Comparison of ENCODE assay signal across 8 mouse cellular contexts in genomic region chr5:24443927-24444326, GRCm38 (mm10). TPM values are rescaled to one million over a fixed set of nuclear protein-coding genes. Genes with fewer than 3 reads are reported as not detected.
DNase-seq lines count a peak whose midpoint lies in the region; ATAC-seq and TF ChIP-seq lines count a peak whose summit lies in the region.

No protein-coding gene starts in this region.

- WGBS in embryonic facial prominence, embryonic 11.5 days: 82% methylated on average over 12 of the region's 12 CpGs
- WGBS in hindbrain, postnatal 0 days: 77% methylated on average over 12 of the region's 12 CpGs
- WGBS in neural tube, embryonic 12.5 days: 90% methylated on average over 12 of the region's 12 CpGs

- H3K27me3 ChIP-seq in embryonic facial prominence, embryonic 11.5 days (ENCODE audit: control insufficient read depth, insufficient read depth, low read length): no peaks in the 10 kb centered on the region
- H3K27me3 ChIP-seq in hindbrain, postnatal 0 days (ENCODE audit: insufficient read depth, low read length): no peaks in the 10 kb centered on the region
- H3K27me3 ChIP-seq in neural tube, embryonic 12.5 days (replicated peaks): no peaks in the 10 kb centered on the region

- H3K4me2 ChIP-seq in embryonic facial prominence, embryonic 11.5 days (ENCODE audit: low read depth, low read length): peak overlapping the region; percentile 92
- peak overlapping the region; percentile 95 for H3K4me2 ChIP-seq in hindbrain, postnatal 0 days (ENCODE audit: low read depth, low read length)
- H3K4me2 ChIP-seq in neural tube, embryonic 12.5 days (replicated peaks): peak overlapping the region; percentile 98

- TF ChIP-seq CTCF in layer of hippocampus, adult 2 months (conservative IDR thresholded peaks at IDR 0.05): no peak
- TF ChIP-seq CTCF in hindbrain, postnatal 0 days (IDR thresholded peaks at IDR 0.05; ENCODE audit: low read depth): no peak

- no peaks in the 10 kb centered on the region for H3K9me3 ChIP-seq in embryonic facial prominence, embryonic 11.5 days (replicated peaks; ENCODE audit: control insufficient read depth, low read length)
- no peaks in the 10 kb centered on the region for H3K9me3 ChIP-seq in hindbrain, postnatal 0 days (ENCODE audit: low read length)
- no peaks in the 10 kb centered on the region for H3K9me3 ChIP-seq in neural tube, embryonic 12.5 days

- H3K9ac ChIP-seq in embryonic facial prominence, embryonic 11.5 days (replicated peaks; ENCODE audit: low read length): peak overlapping the region; percentile 95
- peak overlapping the region; percentile 95; the same call in 1 of the 2 replicates for H3K9ac ChIP-seq in hindbrain, postnatal 0 days (replicated peaks; ENCODE audit: low read length)
- peak overlapping the region; percentile 95 for H3K9ac ChIP-seq in neural tube, embryonic 12.5 days

- peak overlapping the region; percentile 97 for H3K27ac ChIP-seq in layer of hippocampus, adult 2 months
- no peak overlapping the region for H3K27ac ChIP-seq in embryonic facial prominence, embryonic 11.5 days (replicated peaks; ENCODE audit: low read depth, low read length)
- no peak overlapping the region for H3K27ac ChIP-seq in hindbrain, postnatal 0 days
- no peak overlapping the region for H3K27ac ChIP-seq in neural tube, embryonic 12.5 days

- H3K4me3 ChIP-seq in layer of hippocampus, adult 2 months: peak overlapping the region; percentile 77
- H3K4me3 ChIP-seq in embryonic facial prominence, embryonic 11.5 days (ENCODE audit: low read depth, low read length): peak overlapping the region; percentile 96
- H3K4me3 ChIP-seq in hindbrain, postnatal 0 days (ENCODE audit: low read length): peak overlapping the region; percentile 71
- peak overlapping the region; percentile 93 for H3K4me3 ChIP-seq in neural tube, embryonic 12.5 days

- no peak for ATAC-seq in embryonic facial prominence, embryonic 11.5 days (replicated peaks; ENCODE audit: insufficient number of reproducible peaks, low FRiP score, low TSS enrichment, low read depth)
- no peak for ATAC-seq in hindbrain, postnatal 0 days
- no peak for ATAC-seq in neural tube, embryonic 12.5 days (ENCODE audit: low FRiP score, low read depth)
- no peak for ATAC-seq in monocyte, adult 5-6 weeks (replicated peaks; ENCODE audit: insufficient number of reproducible peaks, low FRiP score, low TSS enrichment, poor library complexity, severe bottlenecking)

- H3K36me3 ChIP-seq in embryonic facial prominence, embryonic 11.5 days (replicated peaks; ENCODE audit: control insufficient read depth, insufficient read depth, low read depth, low read length): peaks cover 8% of the 10 kb centered on the region
- peaks cover 29% of the 10 kb centered on the region for H3K36me3 ChIP-seq in hindbrain, postnatal 0 days (ENCODE audit: insufficient read depth, low read length)
- peaks cover 43% of the 10 kb centered on the region for H3K36me3 ChIP-seq in neural tube, embryonic 12.5 days

- no peak for DNase-seq in layer of hippocampus, adult 2 months (ENCODE audit: low spot score in 2 of 2)
- DNase-seq in layer of hippocampus, postnatal 14 days (ENCODE audit: low spot score in 2 of 2): no peak
- no peak for DNase-seq in embryonic facial prominence, embryonic 11.5 days (ENCODE audit: low spot score)
- DNase-seq in hindbrain, postnatal 0 days (ENCODE audit: low spot score): no peak
- DNase-seq in frontal cortex, postnatal 10 days (ENCODE audit: low spot score in 2 of 2): no peak
- no peak for DNase-seq in retina, embryonic 14.5 days (ENCODE audit: low spot score)

- H3K4me1 ChIP-seq in embryonic facial prominence, embryonic 11.5 days (ENCODE audit: control insufficient read depth, insufficient read depth, low read length): peaks cover 4% of the 10 kb centered on the region
- peaks cover 10% of the 10 kb centered on the region for H3K4me1 ChIP-seq in hindbrain, postnatal 0 days (ENCODE audit: insufficient read depth, low read length)
- H3K4me1 ChIP-seq in neural tube, embryonic 12.5 days: peaks cover 31% of the 10 kb centered on the region

RNA-seq across cellular contexts. Expression of gene Fastk, which starts 1.2 kb away (rescaled TPM):
- total RNA-seq in layer of hippocampus, adult 2 months (2021): 100 to 1,000 TPM; 127 to 130 TPM
- total RNA-seq in layer of hippocampus, postnatal 14 days (2021): 100 to 1,000 TPM; 113 to 116 TPM
- 77.8 and 88.2 TPM in 2 replicates for polyA plus RNA-seq in embryonic facial prominence, embryonic 11.5 days (2014; fragmentation: Nextera tagmentation; extraction: Ambion mirVana)
- total RNA-seq in hindbrain, postnatal 0 days (2014; rRNA removed): 200 and 203 TPM in 2 replicates
- 99.2 and 101 TPM in 2 replicates for polyA plus RNA-seq in hindbrain, postnatal 0 days (2015; fragmentation: Nextera tagmentation; extraction: Ambion mirVana)
- 114 TPM in 2 replicates for polyA plus RNA-seq in neural tube, embryonic 12.5 days (2016; fragmentation: Nextera tagmentation; extraction: Ambion mirVana)
- total RNA-seq in monocyte, adult 5-6 weeks (2017): 17.1 to 27.5 TPM (median 26.9 TPM) in 3 replicates

RNA-seq across cellular contexts. Expression of gene Tmub1, which starts 3.7 kb away (rescaled TPM):
- total RNA-seq in layer of hippocampus, adult 2 months (2021): 10 to 100 TPM; 22.2 to 22.5 TPM
- total RNA-seq in layer of hippocampus, postnatal 14 days (2021): 10 to 100 TPM; 23.1 to 27.5 TPM
- polyA plus RNA-seq in embryonic facial prominence, embryonic 11.5 days (2014; fragmentation: Nextera tagmentation; extraction: Ambion mirVana): 20.2 and 24.7 TPM in 2 replicates
- total RNA-seq in hindbrain, postnatal 0 days (2014; rRNA removed): 74.6 and 78.4 TPM in 2 replicates
- polyA plus RNA-seq in hindbrain, postnatal 0 days (2015; fragmentation: Nextera tagmentation; extraction: Ambion mirVana): 50.0 and 51.2 TPM in 2 replicates
- polyA plus RNA-seq in neural tube, embryonic 12.5 days (2016; fragmentation: Nextera tagmentation; extraction: Ambion mirVana): 35.3 and 40.0 TPM in 2 replicates
- 11.8 to 33.4 TPM (median 26.8 TPM) in 3 replicates for total RNA-seq in monocyte, adult 5-6 weeks (2017)

RNA-seq across cellular contexts. Expression of gene Agap3, which starts 8.1 kb away (rescaled TPM):
- 100 to 1,000 TPM; 651 to 655 TPM for total RNA-seq in layer of hippocampus, adult 2 months (2021)
- total RNA-seq in layer of hippocampus, postnatal 14 days (2021): 100 to 1,000 TPM; 540 to 568 TPM
- polyA plus RNA-seq in embryonic facial prominence, embryonic 11.5 days (2014; fragmentation: Nextera tagmentation; extraction: Ambion mirVana): 40.0 and 45.1 TPM in 2 replicates
- total RNA-seq in hindbrain, postnatal 0 days (2014; rRNA removed): 277 and 287 TPM in 2 replicates
- polyA plus RNA-seq in hindbrain, postnatal 0 days (2015; fragmentation: Nextera tagmentation; extraction: Ambion mirVana): 112 and 121 TPM in 2 replicates
- 109 and 113 TPM in 2 replicates for polyA plus RNA-seq in neural tube, embryonic 12.5 days (2016; fragmentation: Nextera tagmentation; extraction: Ambion mirVana)
- 30.5 to 41.8 TPM (median 34.6 TPM) in 3 replicates for total RNA-seq in monocyte, adult 5-6 weeks (2017)

RNA-seq across cellular contexts. Expression of gene Slc4a2, which starts 20.3 kb away (rescaled TPM):
- total RNA-seq in layer of hippocampus, adult 2 months (2021): 10 to 100 TPM; 32.5 to 37.6 TPM
- 10 to 100 TPM; 33.0 to 45.8 TPM for total RNA-seq in layer of hippocampus, postnatal 14 days (2021)
- 16.5 and 20.6 TPM in 2 replicates for polyA plus RNA-seq in embryonic facial prominence, embryonic 11.5 days (2014; fragmentation: Nextera tagmentation; extraction: Ambion mirVana)
- total RNA-seq in hindbrain, postnatal 0 days (2014; rRNA removed): 41.5 and 44.4 TPM in 2 replicates
- 17.1 and 17.8 TPM in 2 replicates for polyA plus RNA-seq in hindbrain, postnatal 0 days (2015; fragmentation: Nextera tagmentation; extraction: Ambion mirVana)
- polyA plus RNA-seq in neural tube, embryonic 12.5 days (2016; fragmentation: Nextera tagmentation; extraction: Ambion mirVana): 23.0 and 24.3 TPM in 2 replicates
- total RNA-seq in monocyte, adult 5-6 weeks (2017): 20.1 to 60.8 TPM (median 32.2 TPM) in 3 replicates

RNA-seq across cellular contexts. Expression of gene Cdk5, which starts 20.6 kb away (rescaled TPM):
- total RNA-seq in layer of hippocampus, adult 2 months (2021): 100 to 1,000 TPM; 118 to 136 TPM
- total RNA-seq in layer of hippocampus, postnatal 14 days (2021): 100 to 1,000 TPM; 127 to 133 TPM
- polyA plus RNA-seq in embryonic facial prominence, embryonic 11.5 days (2014; fragmentation: Nextera tagmentation; extraction: Ambion mirVana): 49.9 and 50.8 TPM in 2 replicates
- 81.0 and 87.7 TPM in 2 replicates for total RNA-seq in hindbrain, postnatal 0 days (2014; rRNA removed)
- 151 and 158 TPM in 2 replicates for polyA plus RNA-seq in hindbrain, postnatal 0 days (2015; fragmentation: Nextera tagmentation; extraction: Ambion mirVana)
- polyA plus RNA-seq in neural tube, embryonic 12.5 days (2016; fragmentation: Nextera tagmentation; extraction: Ambion mirVana): 75.4 and 79.2 TPM in 2 replicates
- total RNA-seq in monocyte, adult 5-6 weeks (2017): 19.3 to 30.9 TPM (median 26.0 TPM) in 3 replicates
